Mouse (Mus musculus) c-Kit-positive CD71-positive TER-119-negative erythroid progenitor cells, embryonic 14.5 days (primary cell): ENCODE data around the gene Hoxa7.

Source experiments
- DNase-seq: peaks from one replicate; pipeline ENCODE4 v3.0.0-alpha.2; 2013; ENCODE audit warnings: low read depth

Gene Hoxa7

DNA sequence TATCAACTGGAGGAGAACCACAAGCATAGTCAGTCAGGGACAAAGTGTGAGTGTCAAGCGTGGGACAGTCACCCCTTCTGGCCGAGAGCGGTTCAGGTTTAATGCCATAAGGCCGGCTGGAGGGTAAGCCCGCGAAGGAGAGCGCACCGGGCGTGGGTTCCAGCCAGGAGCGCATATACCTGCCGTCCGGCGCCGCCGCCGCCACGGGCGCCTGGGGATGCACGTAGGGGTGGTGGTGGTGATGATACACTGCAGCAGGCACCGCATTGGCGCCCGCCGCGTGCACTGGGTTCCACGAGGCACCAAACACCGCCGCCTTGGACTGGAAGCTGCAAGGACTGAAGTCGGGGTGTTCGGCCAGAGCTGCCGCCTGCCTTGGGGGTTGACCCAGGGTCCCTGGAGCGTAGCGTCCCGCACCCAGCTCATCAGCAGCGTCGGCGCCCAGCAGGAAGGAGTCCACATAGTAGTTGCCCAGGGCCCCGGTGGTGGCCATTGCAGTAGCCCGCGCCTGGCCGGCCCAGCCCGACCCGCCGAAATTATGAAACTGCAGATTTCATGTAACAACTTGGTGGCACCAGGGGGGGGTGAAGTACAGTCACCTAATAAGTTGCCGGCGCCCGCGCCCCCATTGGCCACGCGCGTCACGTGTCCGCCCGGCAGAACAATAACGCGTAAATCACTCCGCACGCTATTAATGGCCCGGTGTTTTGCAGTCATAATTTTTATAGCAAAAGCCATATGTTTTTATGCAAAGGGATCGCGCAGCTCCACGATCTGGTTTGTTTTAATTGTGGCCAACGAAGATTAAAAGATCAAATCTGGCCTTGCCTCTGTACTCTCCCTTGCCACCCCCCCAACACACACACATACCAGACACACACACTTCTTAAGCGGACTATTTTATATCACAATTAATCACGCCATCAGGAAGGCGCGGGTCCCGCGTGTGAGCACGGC, 4.2 kb upstream of the Hoxa7 start:
- DNase-seq = no peak

DNA sequence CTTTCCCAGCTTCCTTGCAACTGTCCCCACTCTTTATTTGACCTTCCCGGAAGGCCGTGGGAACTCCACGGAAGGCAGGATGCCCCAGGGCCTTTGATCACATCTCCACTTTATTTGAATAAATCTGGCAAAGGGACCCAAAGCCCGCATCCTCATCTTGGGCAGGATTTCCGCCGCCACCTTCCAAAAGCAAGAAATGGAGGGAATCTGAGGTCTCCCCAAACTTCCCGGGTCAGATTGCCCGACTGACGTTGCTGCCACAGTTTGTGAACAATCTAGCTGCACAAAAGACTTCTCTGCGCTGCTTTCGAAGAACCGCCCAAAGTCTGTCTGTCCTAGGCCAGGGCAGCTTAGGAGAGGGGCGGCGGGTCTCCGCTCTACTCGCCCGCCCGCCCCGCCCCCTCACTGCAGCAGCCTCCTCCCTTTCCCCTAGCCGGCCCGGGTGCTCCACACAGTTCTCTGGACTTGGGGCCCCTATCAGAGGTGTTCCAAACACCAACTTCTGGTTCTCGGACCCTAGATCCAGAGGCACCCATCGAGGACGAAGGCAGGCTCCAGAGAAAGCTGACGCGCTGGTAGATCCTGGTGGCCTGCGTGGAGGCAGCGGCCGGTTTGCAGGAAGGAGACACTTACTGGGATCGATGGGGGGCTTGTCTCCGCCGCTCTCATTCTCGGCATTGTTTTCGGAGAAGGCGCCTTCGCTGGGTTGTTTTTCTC, 3.4 kb upstream of the Hoxa7 start:
- DNase-seq = no peak

DNA sequence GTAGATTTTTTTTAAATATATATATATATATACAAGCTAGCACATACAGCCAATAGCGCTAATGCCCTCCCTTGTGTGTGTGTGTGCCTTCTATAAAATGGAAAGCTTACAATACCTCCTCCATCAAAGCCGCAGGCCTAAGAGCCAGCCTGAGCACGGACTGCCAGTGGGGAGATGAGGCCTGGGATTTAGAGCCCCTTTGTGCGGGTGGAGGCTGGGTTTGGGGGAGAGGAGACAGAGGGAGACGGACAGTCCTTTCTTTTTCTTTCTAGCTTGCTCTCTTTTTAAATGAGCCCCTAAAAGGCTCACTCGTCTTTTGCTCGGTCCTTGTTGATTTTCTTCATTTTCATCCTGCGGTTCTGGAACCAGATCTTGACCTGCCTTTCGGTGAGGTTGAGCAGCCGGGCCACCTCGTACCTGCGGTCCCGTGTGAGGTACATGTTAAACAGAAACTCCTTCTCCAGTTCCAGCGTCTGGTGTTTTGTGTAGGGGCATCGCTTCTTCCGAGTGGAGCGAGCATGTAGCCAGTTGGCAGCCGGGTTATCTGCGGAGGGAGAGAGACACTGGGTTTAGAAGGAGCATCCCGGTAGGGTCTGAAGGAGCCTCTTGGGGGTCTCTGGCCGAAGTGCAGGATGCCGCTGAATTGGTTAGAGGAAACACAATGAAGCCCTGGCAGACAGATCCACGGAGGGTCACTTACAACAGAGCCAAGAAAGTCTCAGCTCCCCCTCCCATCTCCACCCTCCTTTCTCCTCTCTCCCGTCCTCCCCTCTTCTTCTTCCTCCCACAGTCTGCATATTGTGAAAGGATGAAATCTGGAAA, 2.5 kb upstream of the Hoxa7 start:
- no peak for DNase-seq

DNA sequence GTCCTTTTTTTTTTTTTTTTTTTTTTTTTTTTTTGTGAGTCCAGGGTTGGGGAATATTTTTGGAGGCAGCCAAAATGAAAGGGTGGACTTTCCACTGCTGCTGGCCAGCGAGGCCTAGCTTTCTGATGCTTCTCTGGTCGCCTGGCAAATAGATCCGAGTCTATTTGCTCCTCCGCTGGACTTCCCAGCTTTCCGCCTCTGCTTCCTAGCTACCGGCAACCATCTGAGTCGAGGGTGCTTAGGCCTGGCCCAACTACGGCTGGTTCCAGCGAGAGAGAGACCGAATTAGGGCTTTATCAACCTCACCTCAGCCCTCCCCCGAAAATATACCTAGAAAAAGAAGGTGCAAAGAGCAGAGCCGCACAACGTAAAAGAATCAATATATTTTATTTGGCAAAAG, 1.1 kb upstream of the Hoxa7 start:
- DNase-seq = no peak

DNA sequence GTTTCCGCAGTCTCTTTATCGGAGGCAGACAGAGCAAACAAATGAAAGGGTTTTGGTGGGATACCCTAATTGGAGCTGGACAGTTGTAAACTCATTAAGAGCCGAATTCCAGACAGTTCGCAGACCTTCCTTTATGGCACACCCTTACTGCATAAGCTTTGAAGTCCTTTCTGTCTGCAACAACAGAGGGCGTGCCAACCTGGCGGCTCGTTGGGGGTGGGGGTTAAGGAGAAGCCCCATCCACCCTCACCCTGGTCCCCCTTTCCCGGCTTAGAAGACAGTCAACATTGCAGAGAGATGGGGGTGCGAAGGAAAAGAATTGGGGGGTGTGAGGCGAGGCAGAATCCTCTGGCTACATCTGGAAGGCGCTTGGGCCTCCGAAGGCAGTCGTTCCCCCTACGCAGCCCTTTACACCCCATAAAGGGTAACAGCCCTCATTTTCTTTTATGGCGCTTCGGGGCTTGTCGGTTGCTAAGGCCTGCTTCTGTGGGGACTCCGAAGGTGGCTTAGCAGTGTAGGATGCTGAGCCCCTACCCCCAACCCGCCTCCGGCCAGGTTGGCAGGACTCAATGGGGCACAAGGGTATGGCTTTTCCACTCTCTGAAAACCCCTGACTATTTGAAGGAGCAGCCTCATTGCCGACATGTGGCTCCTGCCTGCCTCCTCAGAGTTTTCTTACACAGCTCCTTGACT, 485 bp upstream of the Hoxa7 start:
- no peak for DNase-seq

DNA sequence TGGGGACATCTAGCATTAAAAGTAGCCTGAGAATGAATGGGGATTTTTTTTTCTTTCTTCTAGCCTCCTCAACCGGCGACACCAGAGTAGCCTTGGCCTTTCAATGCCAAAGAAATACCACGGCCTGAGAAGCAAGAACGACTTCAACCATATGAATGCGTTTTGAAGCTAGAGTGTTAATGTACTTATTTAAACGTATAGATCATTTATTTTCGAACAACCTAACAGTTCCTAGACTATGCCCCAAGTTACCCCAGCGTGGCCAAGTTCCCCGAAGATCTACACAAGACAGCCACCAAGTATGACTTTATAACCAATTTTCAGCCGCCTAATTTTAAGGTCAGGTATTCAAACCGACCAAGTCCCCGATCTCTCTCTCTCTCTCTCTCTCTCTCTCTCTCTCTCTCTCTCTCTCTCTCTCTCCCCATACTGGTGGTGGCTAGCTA, 766 bp downstream of the Hoxa7 start:
- no peak for DNase-seq

DNA sequence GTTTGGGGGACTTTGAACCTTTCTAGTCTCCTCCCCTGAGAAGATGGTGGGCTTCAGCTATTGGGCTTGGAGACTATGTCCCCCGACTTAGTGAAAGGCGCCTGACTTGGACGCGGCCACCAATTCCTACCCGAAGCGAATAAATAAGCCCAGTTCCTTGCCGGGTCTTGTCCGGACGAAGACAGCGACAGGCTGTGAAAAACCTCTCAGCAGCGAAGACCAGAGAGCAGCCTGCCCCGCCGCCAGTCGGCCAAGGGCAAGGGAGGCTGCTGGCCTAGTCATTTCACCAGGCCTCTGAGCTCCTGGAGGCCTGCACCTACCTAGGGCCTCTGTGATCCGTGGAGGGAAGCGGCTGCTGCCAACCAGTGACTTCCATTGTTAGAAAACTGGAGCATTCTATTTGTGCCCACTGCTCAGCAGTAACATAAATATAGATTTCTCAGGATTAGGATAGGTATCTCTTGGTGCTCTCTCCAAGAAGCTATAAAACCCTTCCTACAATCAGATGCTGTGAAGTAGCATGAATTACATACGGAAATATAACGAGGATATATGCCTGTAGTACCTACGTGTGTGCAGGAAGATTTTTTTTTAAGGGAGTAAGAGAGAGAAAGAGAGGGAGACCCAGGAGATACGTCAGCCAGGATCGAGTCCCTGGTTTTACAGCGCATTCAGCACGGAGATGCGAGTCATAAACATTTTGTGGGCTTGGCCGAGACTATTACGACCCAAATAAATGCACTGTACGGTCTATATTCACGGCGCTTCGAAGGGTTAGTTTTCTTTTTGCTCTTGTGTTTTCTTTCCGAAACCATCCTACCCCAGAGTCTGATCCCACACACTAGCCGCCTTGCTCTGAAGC, 1.4 kb downstream of the Hoxa7 start:
- no peak for DNase-seq

DNA sequence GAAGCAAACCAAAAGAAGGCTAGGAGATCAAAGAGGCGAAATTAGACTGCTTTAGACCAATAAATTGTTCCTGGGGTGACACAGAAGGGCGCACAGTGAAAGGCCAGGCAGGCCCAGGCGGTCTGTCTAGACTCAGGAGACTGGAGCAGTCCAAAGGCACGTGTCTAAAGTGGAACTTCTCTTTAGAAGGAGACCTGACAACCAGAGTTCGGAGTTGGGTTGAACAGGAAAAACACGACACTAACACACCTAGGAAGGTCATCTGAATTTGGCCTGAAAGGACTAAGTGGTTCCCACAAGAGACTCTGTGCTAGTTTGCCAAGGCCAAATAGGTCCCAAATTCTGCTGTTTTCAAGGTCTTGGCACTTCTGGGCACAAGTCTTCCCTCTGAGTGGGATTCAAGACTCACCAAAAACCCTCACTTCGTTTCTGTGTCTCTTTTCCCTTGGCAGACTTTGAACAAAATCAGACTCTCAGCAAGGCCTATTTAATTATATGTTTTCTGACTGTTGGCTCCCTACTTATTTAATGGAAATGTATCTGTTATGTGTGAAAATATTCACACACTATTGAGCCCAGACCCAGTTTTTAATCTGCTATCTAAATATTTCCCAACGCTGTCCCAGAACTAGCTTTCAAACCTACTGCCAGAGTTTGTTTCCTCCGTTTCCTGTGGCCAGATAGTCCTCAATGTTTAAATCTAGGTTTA, 2.3 kb downstream of the Hoxa7 start:
- DNase-seq = no peak

DNA sequence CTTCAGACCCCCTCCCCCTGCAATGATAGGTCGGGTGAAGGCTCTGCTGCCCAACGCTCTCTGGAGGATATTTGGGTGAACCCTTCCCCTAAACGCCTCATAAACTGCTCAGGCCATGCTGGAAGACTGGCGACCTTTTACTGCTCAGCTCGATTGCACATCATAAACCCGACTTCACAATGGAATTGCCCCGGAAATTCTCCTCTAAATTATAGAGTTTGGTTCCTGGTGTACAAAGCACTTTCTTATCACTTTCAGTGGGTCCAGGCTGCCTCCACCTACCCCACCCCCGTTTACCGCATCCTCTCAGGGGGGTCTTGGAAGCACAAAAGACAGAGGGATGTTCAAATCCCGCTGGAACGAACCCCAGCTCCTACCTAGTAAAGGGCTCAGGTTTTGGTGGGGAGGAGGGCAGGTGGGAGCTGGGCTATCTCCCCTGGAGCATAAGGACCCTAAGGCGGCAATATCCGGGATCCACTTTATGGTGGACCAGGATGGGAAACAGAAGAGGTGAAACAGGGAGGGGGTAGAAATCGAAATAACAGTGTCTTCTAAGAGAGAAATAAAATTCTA, 2.9 kb downstream of the Hoxa7 start:
- no peak for DNase-seq

DNA sequence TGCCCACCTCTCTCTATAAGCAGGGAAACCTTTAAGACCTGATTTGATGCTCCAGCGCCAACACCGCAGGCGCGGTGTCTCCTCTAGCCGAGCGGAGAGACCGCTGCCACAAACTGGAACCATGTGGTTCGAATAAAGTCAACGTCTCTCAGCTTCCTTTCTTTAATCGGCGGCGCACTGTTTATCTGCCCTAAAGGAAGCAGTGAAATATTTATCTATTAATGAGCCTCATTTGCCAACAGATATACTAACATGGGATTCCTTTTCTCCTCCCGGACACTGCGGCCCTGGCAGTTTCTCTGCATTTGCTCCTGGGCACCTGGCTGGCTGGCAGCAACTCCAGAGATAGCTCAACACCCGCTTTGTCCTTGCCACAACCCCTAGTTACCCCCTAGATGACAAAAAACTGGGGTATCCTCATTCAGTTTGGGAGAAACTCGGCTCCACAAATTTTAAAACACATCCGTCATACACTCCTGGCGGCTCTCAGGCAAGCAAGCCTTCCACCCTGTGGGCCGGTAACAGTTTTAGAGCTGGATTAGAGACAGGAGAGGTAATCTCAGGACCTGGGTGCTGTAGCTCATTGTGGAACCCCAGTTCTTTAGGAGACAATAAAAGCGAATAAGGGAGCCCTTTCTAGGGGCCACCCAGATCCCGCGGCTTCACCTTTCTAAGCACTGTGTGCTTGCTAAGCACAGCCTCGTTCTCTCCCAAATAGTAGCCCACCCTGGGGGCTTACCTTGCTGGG, 3.6 kb downstream of the Hoxa7 start:
- DNase-seq = no peak

DNA sequence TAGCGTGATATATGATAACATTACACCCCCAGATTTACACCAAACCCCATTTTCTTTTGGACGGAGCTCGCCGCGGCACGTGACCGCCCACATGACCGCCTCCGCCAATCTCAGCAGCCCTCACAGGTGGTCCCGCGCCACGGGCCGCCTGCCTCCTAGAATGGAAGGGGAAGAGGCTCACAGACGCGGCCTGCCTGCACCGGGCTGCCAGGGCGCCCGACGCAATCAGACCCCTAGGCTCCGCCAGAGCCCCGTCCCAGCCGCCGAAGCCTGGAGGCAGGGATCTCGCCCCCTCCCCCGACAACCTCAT, 4.2 kb downstream of the Hoxa7 start:
- no peak for DNase-seq

DNA sequence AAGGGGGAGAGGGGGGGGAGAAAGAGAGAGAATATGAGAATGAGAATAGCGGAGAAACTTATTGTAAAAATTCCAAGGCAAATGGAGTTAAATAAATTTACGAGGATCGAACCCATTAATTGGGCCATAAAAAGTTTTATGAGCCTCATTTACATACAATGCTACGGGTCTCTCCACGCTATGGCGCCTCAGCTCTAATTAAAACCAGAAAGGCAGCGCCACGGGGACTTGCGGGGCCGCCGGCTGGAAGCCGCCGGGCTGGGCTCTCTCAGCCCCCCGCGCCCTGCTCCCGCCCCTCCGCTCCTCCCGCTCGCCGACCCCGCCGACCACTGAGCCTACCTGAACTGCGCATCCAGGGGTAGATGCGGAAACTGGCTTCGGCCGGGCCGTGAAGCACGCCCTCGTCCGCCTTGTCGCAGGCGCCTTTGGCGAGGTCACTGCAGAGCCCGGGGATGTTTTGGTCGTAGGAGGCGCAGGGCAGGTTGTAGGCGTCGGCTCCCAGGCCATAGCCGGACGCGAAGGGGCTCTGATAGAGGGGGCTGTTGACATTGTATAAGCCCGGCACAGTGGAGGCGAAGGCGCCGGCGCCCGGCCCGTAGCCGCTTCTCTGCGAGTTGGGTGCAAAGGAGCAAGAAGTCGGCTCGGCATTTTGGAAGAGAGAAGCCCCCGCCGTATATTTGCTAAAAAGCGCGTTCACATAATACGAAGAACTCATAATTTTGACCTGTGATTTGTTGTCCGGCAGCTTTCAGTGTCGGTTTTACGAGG, 4.8 kb downstream of the Hoxa7 start:
- DNase-seq = no peak

DNA sequence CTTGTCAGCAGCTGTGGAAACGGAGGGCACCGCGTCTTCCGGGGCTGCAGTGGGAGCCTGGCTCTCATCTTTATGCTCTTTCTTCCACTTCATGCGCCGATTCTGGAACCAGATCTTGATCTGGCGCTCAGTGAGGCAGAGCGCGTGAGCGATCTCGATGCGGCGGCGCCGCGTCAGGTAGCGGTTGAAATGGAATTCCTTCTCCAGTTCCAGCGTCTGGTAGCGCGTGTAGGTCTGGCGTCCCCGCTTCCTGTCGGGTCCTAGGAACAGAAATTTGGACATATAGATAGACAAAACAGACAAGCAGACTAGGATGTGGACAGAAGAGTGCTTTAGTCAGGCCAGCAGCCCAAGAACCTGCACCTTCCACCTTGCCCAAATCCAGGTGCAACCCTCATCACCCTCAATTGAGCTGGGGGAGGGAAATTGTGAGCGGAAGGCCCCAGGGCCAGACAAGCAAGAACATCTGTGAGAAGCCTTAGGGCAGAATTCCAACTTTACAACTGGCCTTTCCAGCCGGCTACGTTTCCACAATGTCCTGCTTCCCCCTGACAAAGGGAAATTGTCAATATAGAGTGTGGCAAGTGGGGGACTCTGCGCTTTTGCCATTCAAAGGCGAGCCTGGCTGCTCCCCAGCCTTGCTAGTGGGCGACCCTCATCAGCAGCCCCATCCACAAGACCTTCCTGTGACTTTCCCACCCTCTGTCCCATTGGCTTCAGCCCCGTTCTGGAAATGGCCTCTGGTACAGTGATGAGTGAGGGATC, 5.7 kb downstream of the Hoxa7 start:
- no peak for DNase-seq

DNA sequence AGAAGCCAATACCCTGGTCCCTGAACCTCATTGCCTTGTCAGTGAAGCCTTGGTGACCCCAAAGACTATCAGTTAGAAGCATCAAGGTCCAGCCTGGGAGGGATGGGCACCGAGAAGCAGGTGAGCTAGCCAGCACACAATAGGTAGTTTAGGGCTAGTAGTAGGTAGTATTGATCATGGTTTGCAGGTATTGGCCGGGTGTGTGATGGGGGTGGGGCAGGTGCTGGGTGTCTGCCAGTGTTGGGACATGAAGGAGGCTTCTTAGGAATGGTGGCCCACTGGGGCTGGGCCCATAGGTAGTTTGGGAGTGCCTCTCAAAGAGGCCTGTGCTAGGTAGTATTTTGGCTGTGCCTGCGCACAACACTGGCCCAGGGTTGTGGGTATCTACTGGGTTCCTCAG, 6.6 kb downstream of the Hoxa7 start:
- DNase-seq = no peak

DNA sequence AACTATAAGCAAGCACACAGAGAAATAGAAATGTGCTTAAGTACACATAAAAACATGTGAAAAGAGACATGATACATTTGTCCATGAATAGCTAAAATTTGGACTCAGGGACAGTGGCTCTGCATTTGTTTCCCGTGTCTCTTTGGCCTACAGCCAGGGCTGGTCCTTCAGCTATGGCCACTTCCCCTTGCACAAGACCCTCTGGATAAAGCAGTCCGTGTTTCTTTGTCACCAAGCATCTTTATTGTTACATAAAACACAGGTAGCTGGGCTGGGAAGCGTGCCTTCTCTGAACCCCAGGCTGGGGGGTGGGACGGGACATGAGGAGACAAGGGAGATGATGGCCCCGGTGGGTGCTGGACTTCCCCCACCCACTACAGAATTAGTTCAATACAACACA, 7.4 kb downstream of the Hoxa7 start:
- no peak for DNase-seq

DNA sequence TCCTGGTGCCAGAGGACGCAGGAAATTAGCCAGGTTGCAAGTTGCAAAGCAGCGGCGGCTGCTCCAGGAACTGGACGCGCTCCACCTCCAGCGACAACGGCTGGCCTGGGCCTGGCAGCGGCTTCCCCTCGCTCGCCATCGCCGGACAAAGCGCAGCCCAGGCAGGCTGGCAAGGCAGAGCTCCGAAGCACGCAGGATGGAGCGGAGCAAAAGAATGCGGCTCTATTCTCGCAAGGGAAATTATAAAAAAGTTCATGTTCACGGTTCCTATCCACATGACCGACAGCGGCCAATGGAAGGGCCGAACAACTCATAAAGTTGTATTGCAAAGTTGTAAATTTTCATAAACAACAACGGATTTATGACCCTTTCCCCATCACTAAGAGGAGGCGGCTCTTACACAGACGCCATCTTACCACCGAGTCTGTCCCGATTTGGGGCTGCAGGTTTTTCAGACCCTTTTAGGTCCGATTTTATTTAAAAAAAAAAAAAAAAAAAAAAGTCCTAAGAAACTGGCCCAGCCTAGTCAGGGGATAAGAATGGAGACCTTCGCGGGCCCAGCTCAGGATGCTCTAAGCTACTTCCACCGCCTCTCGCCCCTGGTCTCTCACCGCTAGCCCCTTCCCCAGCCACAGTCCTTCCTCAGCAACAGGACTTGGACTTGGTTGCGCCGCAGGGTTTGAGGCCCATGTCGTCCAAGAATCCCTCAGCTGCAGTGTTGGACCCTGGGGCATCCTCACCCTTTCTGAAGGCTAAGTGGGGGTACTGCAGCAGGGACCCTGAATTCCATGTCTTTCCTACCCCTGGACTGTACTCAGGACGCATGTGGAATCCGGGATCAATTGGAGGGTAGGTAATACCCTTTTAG, 8.3 kb downstream of the Hoxa7 start, which contains the start of the genes Hoxa3 and Gm28308:
Gene Hoxa3 (minus strand): TSS at position 218 of the 868 bp plus-strand sequence.
Gene Gm28308 (minus strand): TSS at position 221 of the 868 bp plus-strand sequence.
- DNase-seq = no peak
